Mouse (Mus musculus): Measurements from ENCODE around the gene Dynll1.

- TF ChIP-seq CTCF (IDR thresholded peaks at IDR 0.05) (no peak), POLR2A (IDR thresholded peaks at IDR 0.05; ENCODE audit: insufficient read depth, low read depth, low read length) (no peak), EP300 (IDR thresholded peaks at IDR 0.05; ENCODE audit: insufficient read depth, low read depth, low read length) (no peak)
These were observed 12.2 kb upstream of the Dynll1 start for GRCm38 (mm10) chr5:115312816-115313667.
